Mouse (Mus musculus): ENCODE measurements around the gene Hmcn1.

DNA sequence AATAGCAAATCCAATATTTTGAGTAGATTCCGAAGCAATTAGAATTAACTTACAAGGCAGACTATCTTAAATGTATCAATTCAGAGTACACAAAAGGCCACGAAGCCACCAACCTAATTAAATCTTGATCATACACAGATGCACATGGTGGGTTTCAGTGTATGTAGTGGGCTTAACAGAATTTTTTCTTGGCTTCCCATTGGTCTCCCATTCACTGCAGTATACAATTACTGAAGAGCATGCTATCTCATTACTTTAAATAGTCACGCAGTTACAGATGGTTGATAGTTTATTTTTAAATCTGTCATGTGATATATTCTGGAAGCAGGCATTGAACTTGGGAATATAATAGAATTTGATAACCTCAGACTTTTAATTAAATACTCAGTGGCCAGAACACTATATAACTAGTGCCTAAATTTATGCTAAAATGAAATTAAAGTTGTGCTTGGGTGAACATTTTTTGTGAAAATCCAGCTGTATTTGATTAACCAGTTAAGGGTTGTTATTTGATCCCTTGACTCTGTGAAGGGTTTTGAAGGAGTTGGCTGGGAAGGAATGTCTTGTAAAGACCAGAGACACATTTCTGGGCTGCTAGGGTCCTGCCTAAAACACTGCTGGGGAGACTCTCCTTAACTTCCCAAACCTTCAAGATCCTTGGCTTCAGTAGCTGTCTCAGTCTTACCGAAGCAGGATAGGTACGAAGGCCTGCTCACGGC lies 455.7 kb downstream of the Hmcn1 start:
- TF ChIP-seq CTCF (IDR thresholded peaks at IDR 0.05; ENCODE audit: control insufficient read depth, insufficient read depth, low read length) (no peak), POLR2A (IDR thresholded peaks at IDR 0.05; ENCODE audit: borderline replicate concordance, control insufficient read depth, low read depth, low read length) (no peak)
